Mouse (Mus musculus): Measurements from ENCODE around the gene Rinl. TPM values are rescaled to one million over a fixed set of nuclear protein-coding genes. Genes with fewer than 3 reads are reported as not detected.

Rinl gene
- polyA plus RNA-seq, 1 experiment from 2014 or later = 2.5 TPM

DNA sequence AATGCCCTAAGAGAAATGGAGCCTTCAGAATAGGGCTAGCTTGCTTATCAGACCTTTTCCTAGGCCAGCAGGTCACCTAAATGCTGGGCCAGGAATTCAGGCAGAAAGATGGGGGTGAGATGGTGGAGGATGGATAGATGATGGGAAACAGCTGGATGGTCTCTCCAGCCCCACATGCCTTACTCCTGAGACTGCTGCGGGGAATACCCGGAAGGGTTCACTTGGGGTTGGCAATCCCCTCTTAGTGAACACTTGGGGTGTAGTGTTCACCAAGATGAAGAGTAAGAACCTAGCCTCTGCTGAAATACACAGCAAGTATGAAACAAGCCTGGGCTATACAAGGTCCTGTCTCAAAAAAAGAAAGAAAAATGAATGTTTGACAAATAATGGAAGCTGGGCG lies 466 bp downstream of the Rinl start:
- DNase-seq (ENCODE audit: low spot score) (no peak), ATAC-seq (ENCODE audit: low FRiP score) (no peak)
- Histone ChIP-seq H3K36me3 (ENCODE audit: control insufficient read depth, insufficient read depth, low read length) (0 out of 2 replicates have a peak, but pooled peaks cover 2% of the 10 kb centered on the region), H3K9me3 (ENCODE audit: control insufficient read depth, low read length) (no peaks in the 10 kb centered on the region), H3K4me3 (ENCODE audit: low read depth, low read length) (no peak overlapping the region), H3K4me1 (replicated peaks; ENCODE audit: control insufficient read depth, insufficient read depth, low read length) (no peaks in the 10 kb centered on the region; the same call in 1 of the 2 replicates), H3K9ac (ENCODE audit: low read depth, low read length) (no peak overlapping the region), H3K27ac (ENCODE audit: low read depth, low read length) (no peak overlapping the region), H3K4me2 (replicated peaks; ENCODE audit: low read depth, low read length) (no peak overlapping the region), H3K27me3 (ENCODE audit: control insufficient read depth, insufficient read depth, low read length) (no peaks in the 10 kb centered on the region)
- WGBS = 80% methylated on average over 3 of the region's 3 CpGs

DNA sequence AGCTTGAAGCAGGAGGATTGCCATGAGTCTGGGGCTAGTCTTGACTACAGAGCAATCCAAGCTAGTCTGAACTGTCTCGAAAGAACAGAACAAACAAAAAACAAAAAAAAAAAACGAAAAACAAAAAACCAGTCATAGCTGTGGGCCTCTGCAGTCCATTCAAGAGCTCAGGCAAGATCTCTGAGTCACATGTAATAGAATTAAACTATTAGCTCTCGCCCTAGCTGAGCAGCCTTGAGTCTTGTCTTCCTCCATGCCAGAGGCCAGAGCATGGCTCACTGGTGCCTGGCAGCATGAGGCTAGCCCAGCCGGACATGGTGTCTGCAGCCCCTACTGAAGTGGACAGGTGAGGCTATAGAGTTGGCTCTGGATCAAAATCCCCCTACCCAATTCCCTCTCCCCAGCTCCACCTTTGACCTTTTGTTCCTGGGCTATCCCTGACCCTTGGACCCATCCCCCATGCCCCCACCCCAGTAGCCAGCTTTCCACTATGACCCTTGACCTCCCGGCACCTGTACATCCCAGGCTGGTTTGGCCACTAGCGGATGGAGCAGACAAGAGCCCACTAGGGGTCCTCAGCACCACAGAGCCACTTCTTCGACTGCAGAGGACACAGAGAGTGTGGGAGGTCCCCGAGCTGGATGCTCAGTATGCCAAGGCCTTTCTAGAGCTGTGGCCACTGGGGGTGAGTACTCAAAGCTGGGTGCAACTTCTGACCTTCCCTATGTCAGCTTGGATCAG lies 1.5 kb downstream of the Rinl start:
- WGBS = 45% methylated on average over 8 of the region's 8 CpGs
- Histone ChIP-seq H3K9me3 (ENCODE audit: control insufficient read depth, low read length) (no peaks in the 10 kb centered on the region), H3K27ac (ENCODE audit: low read depth, low read length) (no peak overlapping the region), H3K4me1 (replicated peaks; ENCODE audit: control insufficient read depth, insufficient read depth, low read length) (no peaks in the 10 kb centered on the region; the same call in 1 of the 2 replicates), H3K36me3 (ENCODE audit: control insufficient read depth, insufficient read depth, low read length) (0 out of 2 replicates have a peak, but pooled peaks cover 2% of the 10 kb centered on the region), H3K27me3 (ENCODE audit: control insufficient read depth, insufficient read depth, low read length) (no peaks in the 10 kb centered on the region), H3K4me2 (replicated peaks; ENCODE audit: low read depth, low read length) (no peak overlapping the region), H3K9ac (ENCODE audit: low read depth, low read length) (no peak overlapping the region), H3K4me3 (ENCODE audit: low read depth, low read length) (no peak overlapping the region)
- ATAC-seq (ENCODE audit: low FRiP score) (no peak), DNase-seq (ENCODE audit: low spot score) (peak; percentile 33)

DNA sequence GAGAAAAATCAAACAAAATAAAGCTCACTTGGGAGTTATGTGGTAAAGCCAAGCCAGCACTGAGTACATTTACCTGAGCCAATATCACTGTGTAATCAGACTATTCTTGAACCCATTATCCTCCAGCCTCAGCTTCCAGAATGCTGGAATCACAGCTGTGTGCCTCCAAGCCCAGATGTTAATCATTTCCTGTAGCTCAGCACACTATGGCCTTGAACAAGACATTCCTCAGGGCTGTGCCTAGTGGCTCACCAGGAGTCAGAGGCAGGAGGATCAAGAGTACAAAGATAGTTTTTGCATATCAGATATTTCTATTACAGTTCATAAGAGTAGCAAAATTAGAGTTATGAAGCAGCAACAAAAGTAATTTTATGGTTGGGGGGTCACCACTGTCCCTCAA lies 2.9 kb downstream of the Rinl start:
- Histone ChIP-seq H3K27me3 (ENCODE audit: control insufficient read depth, insufficient read depth, low read length) (no peaks in the 10 kb centered on the region), H3K36me3 (ENCODE audit: control insufficient read depth, insufficient read depth, low read length) (0 out of 2 replicates have a peak, but pooled peaks cover 2% of the 10 kb centered on the region), H3K4me1 (replicated peaks; ENCODE audit: control insufficient read depth, insufficient read depth, low read length) (no peaks in the 10 kb centered on the region; the same call in 1 of the 2 replicates), H3K9me3 (ENCODE audit: control insufficient read depth, low read length) (no peaks in the 10 kb centered on the region), H3K9ac (ENCODE audit: low read depth, low read length) (no peak overlapping the region), H3K4me3 (ENCODE audit: low read depth, low read length) (no peak overlapping the region), H3K27ac (ENCODE audit: low read depth, low read length) (no peak overlapping the region), H3K4me2 (replicated peaks; ENCODE audit: low read depth, low read length) (no peak overlapping the region)
- ATAC-seq (ENCODE audit: low FRiP score) = no peak
- DNase-seq (ENCODE audit: low spot score) = no peak

DNA sequence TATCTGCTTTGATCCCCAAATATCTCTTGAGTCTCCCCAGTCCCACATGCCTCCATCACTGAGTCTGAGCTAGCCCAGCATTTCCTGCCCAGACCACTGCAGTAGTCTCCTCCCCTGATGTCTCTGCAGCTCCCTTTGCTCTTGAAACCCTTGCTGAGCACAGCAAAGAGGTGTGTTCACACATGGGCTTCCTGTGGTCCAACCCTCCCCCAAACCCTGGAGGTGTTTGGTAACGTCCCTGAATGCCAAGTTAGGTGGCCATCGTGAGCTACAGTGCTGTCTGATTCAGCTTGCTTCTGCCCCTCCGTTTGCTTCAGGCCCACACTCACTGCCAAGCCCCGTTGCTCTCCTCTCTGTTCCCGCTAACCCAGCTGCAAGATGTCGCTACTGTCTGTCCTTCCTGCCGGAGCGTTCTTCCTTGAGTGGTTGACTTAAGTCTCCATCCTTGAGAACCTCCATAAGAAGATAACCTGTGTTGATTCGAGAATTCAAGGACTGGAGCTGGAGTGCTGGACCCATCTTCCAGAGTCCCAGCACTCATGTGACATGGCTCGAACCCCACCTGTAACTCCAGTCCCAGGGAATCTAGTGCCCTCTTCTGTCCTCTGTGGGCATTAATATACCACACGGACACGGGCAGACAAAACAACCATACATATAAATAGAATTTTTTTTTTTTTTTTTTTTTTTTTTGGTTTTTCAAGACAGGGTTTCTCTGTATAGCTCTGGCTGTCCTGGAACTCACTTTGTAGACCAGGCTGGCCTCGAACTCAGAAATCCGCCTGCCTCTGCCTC lies 3.8 kb downstream of the Rinl start:
- ATAC-seq (ENCODE audit: low FRiP score) (no peak), DNase-seq (ENCODE audit: low spot score) (no peak)
- no peaks in the 10 kb centered on the region for H3K27me3 ChIP-seq (ENCODE audit: control insufficient read depth, insufficient read depth, low read length)

DNA sequence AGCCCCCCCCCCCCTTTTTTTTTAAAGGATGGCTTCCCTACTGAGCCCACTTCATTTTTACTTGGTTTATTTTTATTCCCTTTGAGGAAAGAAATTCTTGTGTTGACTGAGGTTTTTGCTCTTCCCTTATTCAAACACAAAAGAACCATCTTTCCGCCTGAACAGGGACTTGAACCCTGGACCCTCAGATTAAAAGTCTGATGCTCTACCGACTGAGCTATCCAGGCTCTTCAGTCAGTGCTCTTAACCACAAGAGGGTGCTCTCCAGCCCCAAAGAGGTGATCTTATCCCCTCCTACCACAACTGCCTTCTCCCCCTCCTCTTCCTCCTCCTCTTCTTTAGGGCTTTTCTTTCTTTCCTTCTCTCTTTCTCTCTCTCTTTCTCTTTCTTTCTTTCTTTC lies 5.1 kb downstream of the Rinl start:
- WGBS = 31% methylated on average over 2 of the region's 2 CpGs
- Histone ChIP-seq H3K9ac (ENCODE audit: low read depth, low read length) (no peak overlapping the region), H3K27me3 (ENCODE audit: control insufficient read depth, insufficient read depth, low read length) (no peaks in the 10 kb centered on the region), H3K9me3 (ENCODE audit: control insufficient read depth, low read length) (no peaks in the 10 kb centered on the region), H3K4me1 (replicated peaks; ENCODE audit: control insufficient read depth, insufficient read depth, low read length) (no peaks in the 10 kb centered on the region; the same call in 1 of the 2 replicates), H3K36me3 (ENCODE audit: control insufficient read depth, insufficient read depth, low read length) (no peaks in the 10 kb centered on the region), H3K27ac (ENCODE audit: low read depth, low read length) (no peak overlapping the region), H3K4me3 (ENCODE audit: low read depth, low read length) (no peak overlapping the region), H3K4me2 (replicated peaks; ENCODE audit: low read depth, low read length) (no peak overlapping the region)
- no peak for ATAC-seq (ENCODE audit: low FRiP score)
- DNase-seq (ENCODE audit: low spot score) = no peak

More for the DNA sequence above, 3.8 kb downstream of the Rinl start:
- 80% methylated on average over 12 of the region's 14 CpGs for WGBS
- H3K4me3 ChIP-seq (ENCODE audit: low read depth, low read length) = no peak overlapping the region
- H3K27ac ChIP-seq (ENCODE audit: low read depth, low read length) = no peak overlapping the region
- H3K9ac ChIP-seq (ENCODE audit: low read depth, low read length) = no peak overlapping the region
- no peaks in the 10 kb centered on the region for H3K36me3 ChIP-seq (ENCODE audit: control insufficient read depth, insufficient read depth, low read length)
- H3K4me2 ChIP-seq (replicated peaks; ENCODE audit: low read depth, low read length) = no peak overlapping the region
- no peaks in the 10 kb centered on the region for H3K9me3 ChIP-seq (ENCODE audit: control insufficient read depth, low read length)
- H3K4me1 ChIP-seq (replicated peaks; ENCODE audit: control insufficient read depth, insufficient read depth, low read length) = no peaks in the 10 kb centered on the region; the same call in 1 of the 2 replicates

DNA sequence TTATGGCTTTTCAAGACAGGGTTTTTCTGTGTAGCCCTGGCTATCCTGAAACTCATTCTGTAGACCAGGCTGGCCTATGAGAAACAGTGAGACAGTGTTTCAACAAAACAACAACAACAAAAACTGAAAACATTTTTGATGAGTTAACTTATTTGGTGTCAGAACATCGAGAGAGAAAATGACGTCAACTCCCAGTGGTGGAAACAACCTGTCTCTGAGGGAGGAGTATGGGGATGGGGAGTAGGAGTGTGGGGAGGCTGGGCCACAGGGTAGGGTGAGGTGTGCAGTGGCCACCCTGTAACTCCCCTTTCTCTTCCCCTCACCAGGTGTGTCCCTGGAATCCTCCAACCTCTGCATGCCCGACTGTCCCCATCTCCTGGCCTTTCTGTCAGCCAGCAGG lies 5.7 kb downstream of the Rinl start:
- no peak overlapping the region for H3K27ac ChIP-seq (ENCODE audit: low read depth, low read length)
- no peak overlapping the region for H3K4me2 ChIP-seq (replicated peaks; ENCODE audit: low read depth, low read length)
- no peaks in the 10 kb centered on the region for H3K27me3 ChIP-seq (ENCODE audit: control insufficient read depth, insufficient read depth, low read length)
- H3K9me3 ChIP-seq (ENCODE audit: control insufficient read depth, low read length) = no peaks in the 10 kb centered on the region
- H3K4me1 ChIP-seq (replicated peaks; ENCODE audit: control insufficient read depth, insufficient read depth, low read length) = no peaks in the 10 kb centered on the region
- H3K4me3 ChIP-seq (ENCODE audit: low read depth, low read length) = no peak overlapping the region
- WGBS = 86% methylated on average over 3 of the region's 3 CpGs
- no peak for DNase-seq (ENCODE audit: low spot score)
- H3K36me3 ChIP-seq (ENCODE audit: control insufficient read depth, insufficient read depth, low read length) = no peaks in the 10 kb centered on the region
- H3K9ac ChIP-seq (ENCODE audit: low read depth, low read length) = no peak overlapping the region
- no peak for ATAC-seq (ENCODE audit: low FRiP score)

DNA sequence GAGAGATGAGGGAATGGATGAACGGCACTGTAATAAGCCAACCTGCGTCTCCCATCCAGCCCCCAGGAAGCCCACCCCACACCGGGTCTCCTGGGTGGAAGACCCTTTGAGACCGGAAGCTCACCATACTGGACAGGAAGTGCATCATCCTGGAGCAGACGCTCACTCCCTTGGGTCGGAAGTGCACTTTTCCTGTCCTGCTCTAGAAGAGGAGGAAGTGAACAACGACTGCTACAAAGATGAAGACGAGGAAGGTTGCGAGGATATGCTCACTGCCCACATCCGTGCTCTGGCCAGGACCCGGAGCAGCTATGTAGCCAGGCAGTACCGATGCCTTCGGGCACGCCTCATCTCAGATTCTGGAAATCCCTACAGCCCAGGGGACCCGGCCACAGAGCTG lies 7.1 kb downstream of the Rinl start:
- H3K36me3 ChIP-seq (ENCODE audit: control insufficient read depth, insufficient read depth, low read length) = no peaks in the 10 kb centered on the region
- H3K9ac ChIP-seq (ENCODE audit: low read depth, low read length) = no peak overlapping the region
- no peak overlapping the region for H3K27ac ChIP-seq (ENCODE audit: low read depth, low read length)
- H3K4me1 ChIP-seq (replicated peaks; ENCODE audit: control insufficient read depth, insufficient read depth, low read length) = no peaks in the 10 kb centered on the region
- DNase-seq (ENCODE audit: low spot score) (no peak), ATAC-seq (ENCODE audit: low FRiP score) (no peak)
- H3K4me2 ChIP-seq (replicated peaks; ENCODE audit: low read depth, low read length) = no peak overlapping the region
- no peaks in the 10 kb centered on the region for H3K27me3 ChIP-seq (ENCODE audit: control insufficient read depth, insufficient read depth, low read length)
- no peak overlapping the region for H3K4me3 ChIP-seq (ENCODE audit: low read depth, low read length)
- 74% methylated on average over 15 of the region's 15 CpGs for WGBS
- H3K9me3 ChIP-seq (ENCODE audit: control insufficient read depth, low read length) = no peaks in the 10 kb centered on the region

DNA sequence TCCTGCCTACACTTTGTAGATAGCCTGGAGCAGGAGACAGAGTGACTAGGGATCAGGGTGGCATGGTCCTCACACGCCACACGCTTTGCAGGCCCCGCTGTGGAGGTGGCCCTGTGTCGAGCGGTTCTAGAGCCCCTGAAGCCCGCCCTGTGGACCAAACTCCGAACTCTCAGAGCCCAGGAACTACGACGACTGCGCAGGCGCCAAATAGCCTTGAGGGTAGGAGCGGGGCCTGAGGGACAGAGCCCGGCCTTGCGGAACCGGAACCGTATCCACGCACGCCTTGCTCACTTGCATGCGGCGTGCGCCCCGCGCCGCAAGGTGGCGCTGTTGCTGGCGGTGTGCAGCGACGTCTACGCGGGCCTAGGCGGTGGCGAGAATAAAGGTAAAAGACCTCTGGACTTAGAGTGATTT lies 7.8 kb downstream of the Rinl start:
- Histone ChIP-seq H3K9ac (ENCODE audit: low read depth, low read length) (peak overlapping the region; percentile 50), H3K36me3 (ENCODE audit: control insufficient read depth, insufficient read depth, low read length) (no peaks in the 10 kb centered on the region), H3K4me1 (replicated peaks; ENCODE audit: control insufficient read depth, insufficient read depth, low read length) (no peaks in the 10 kb centered on the region), H3K27me3 (ENCODE audit: control insufficient read depth, insufficient read depth, low read length) (no peaks in the 10 kb centered on the region), H3K4me2 (replicated peaks; ENCODE audit: low read depth, low read length) (peak overlapping the region; percentile 28), H3K9me3 (ENCODE audit: control insufficient read depth, low read length) (no peaks in the 10 kb centered on the region), H3K4me3 (ENCODE audit: low read depth, low read length) (peak overlapping the region; percentile 14), H3K27ac (ENCODE audit: low read depth, low read length) (no peak overlapping the region)
- peak; percentile 85 for DNase-seq (ENCODE audit: low spot score)
- peak; percentile 60 for ATAC-seq (ENCODE audit: low FRiP score)
- 20% methylated on average over 32 of the region's 32 CpGs for WGBS

All from hindbrain, embryonic 11.5 days (tissue).